Mouse (Mus musculus) intestine, postnatal 0 days (tissue): ENCODE data around the gene Arhgdib. TPM values are rescaled to one million over a fixed set of nuclear protein-coding genes. Genes with fewer than 3 reads are reported as not detected.

Experiments
- ATAC-seq: fragments of 200-750 bp; cut with Nextera tagmentation; 2 replicates; pipeline ENCODE4 v1.8.0; 2017; ENCODE audit warnings: mild to moderate bottlenecking, moderate TSS enrichment, moderate library complexity
- H3K27ac ChIP-seq: fragments of 300-500 bp; sonication (generic); 2 replicates; pipeline ENCODE4 v1.5.1; 2014; ENCODE audit warnings: mild to moderate bottlenecking, low read depth, low read length, moderate library complexity
- H3K27me3 ChIP-seq: fragments of 300-500 bp; sonication (generic); replicated peaks from 2 replicates; pipeline ENCODE4 v1.6.1; 2014; ENCODE audit warnings: low read length, mixed read lengths; ENCODE audit not compliant: control insufficient read depth, insufficient read depth
- H3K36me3 ChIP-seq: fragments of 300-500 bp; sonication (generic); 2 replicates; pipeline ENCODE4 v1.6.1; 2014; ENCODE audit warnings: mild to moderate bottlenecking, moderate library complexity; ENCODE audit not compliant: control insufficient read depth, insufficient read depth
- H3K4me1 ChIP-seq: fragments of 300-500 bp; sonication (generic); replicated peaks from 2 replicates; pipeline ENCODE4 v1.6.1; 2014; ENCODE audit warnings: antibody characterized with exemption, low read length, mixed read lengths; ENCODE audit not compliant: control insufficient read depth, insufficient read depth
- H3K4me2 ChIP-seq: fragments of 300-500 bp; sonication (generic); replicated peaks from 2 replicates; pipeline ENCODE4 v1.6.1; 2014; ENCODE audit warnings: low read depth, mild to moderate bottlenecking, moderate library complexity
- H3K4me3 ChIP-seq: fragments of 300-500 bp; sonication (generic); 2 replicates; pipeline ENCODE4 v1.5.1; 2014; ENCODE audit warnings: low read depth, low read length
- H3K9ac ChIP-seq: fragments of 300-500 bp; sonication (generic); 2 replicates; pipeline ENCODE4 v1.6.1; 2014; ENCODE audit warnings: mild to moderate bottlenecking, low read depth, low read length
- H3K9me3 ChIP-seq: fragments of 300-500 bp; sonication (generic); 2 replicates; pipeline ENCODE4 v1.6.1; 2016; ENCODE audit warnings: mixed run types; ENCODE audit not compliant: control insufficient read depth
- CTCF ChIP-seq: sonication (generic); IDR thresholded peaks from 2 replicates; pipeline ENCODE4 v1.5.1; 2016; ENCODE audit warnings: low read depth, mild to moderate bottlenecking, control low read depth, antibody characterized with exemption, moderate library complexity
- WGBS: fragments of 180-500 bp; shearing (Covaris S2); extraction: QIAGEN DNeasy Blood & Tissue Kit; methylation state at CpG from one replicate; pipeline ENCODE4 v1.1.7; 2014; 5-methylcytosine and 5-hydroxymethylcytosine counted together
- polyA plus RNA-seq: library from polyadenylated mRNA; unstranded; fragments of >200 nt; fragmentation: Nextera tagmentation; extraction: Ambion mirVana; gene quantifications from 2 replicates; pipeline ENCODE4 v1.2.1, GENCODE M21; 2015

The Arhgdib gene
- polyA plus RNA-seq, 1 experiment from 2014 or later = 22.2 TPM

DNA sequence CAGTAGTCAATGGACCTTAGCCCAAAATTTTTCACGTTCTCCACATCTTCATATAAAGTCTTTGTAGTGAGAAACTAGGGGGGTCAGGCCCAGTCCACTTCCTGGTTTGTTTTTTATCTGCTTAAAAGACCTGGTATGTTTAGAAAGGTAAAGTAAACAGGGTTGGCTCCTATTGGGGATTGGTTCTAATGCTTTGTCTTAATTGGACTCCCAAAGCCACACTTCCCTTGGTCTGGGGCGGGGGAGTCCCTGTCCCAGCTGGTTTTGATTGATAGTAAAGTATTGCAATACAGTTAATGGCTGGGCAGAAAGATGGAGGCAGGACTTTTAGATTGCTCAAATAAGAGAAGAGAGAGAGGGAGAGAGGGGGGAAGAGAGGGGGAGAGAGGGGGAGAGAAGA lies 40.7 kb downstream of the Arhgdib start:
- ATAC-seq = no peak
- 71% methylated on average over 2 of the region's 2 CpGs for WGBS
- Histone ChIP-seq H3K9me3 (no peaks in the 10 kb centered on the region), H3K27me3 (no peaks in the 10 kb centered on the region), H3K4me2 (no peak overlapping the region), H3K4me1 (no peaks in the 10 kb centered on the region), H3K27ac (no peak overlapping the region), H3K36me3 (no peaks in the 10 kb centered on the region), H3K9ac (no peak overlapping the region), H3K4me3 (no peak overlapping the region)
- no peak for TF ChIP-seq CTCF

DNA sequence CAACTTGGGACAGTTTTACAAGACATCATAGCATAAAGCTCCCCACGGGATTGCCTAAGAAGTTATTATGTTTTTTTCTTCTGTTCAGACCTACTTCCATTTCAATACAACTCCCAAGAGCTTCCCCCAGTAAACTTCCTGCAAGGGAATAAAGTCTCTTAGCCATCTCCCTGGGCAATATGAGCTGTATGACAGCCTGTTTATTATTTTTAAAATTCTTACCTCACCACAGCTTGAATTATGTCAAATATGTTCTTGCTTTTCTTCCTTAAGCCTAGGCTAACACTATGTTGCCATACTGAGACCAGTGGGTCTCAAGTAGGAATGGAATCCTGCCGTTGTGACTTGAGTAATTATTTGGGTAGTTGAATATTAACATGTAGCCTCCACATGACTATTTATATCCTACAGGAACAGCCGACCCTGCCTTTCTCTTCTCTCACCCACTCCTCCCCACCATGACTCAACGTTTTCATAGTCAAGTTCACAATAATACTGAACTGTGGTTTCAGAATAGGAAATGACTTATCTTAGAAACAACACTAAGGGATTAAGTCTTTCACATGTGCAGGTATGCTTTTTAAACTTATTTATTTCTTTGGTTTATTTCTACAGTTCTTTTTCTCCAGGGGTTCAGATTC lies 41.2 kb downstream of the Arhgdib start:
- H3K4me2 ChIP-seq = no peak overlapping the region
- no peaks in the 10 kb centered on the region for H3K36me3 ChIP-seq
- TF ChIP-seq CTCF = no peak
- no peak overlapping the region for H3K4me3 ChIP-seq
- no peak overlapping the region for H3K27ac ChIP-seq
- ATAC-seq = no peak
- H3K9ac ChIP-seq = no peak overlapping the region
- no peaks in the 10 kb centered on the region for H3K27me3 ChIP-seq
- no peaks in the 10 kb centered on the region for H3K4me1 ChIP-seq
- no peaks in the 10 kb centered on the region for H3K9me3 ChIP-seq
- WGBS = 24% methylated on average over 4 of the region's 4 CpGs

DNA sequence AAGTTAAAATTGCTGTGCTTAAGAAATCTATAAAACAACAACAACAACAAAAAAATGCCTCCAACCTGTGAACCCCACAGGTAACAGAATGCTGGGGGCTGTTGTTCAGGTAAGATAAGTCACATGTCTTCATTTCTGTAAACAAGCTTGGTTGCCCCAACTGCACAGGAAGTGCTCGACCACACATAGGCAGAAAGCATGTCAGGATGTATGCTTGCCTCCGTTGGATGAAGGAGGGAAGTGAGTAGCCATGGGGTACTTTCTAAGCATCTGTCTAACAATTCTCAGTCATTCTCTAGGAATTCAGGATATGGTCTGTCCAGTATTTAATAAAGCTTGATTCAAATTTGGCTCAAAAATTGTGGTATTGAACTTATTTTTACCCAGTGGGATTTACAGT lies 42.7 kb downstream of the Arhgdib start:
- 76% methylated on average over 2 of the region's 2 CpGs for WGBS
- H3K27ac ChIP-seq = no peak overlapping the region

DNA sequence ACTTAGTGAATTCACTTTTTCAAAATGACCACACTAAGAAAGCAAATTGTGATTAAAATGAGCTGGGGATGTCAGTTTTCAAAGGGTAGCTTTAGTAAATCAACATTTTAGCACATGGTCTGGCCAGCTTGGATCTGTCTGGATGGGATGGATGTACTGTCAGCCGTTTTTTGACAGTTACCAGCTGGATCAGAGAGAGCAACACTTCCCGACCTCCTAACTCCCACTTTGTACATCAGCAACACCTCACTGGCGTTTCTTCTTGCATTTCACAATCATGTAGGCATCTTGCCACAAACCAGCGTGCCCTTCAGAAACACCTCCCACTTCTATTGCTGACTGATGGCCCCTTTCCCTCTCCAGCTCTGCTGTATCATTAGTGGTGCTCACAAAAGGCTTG lies 43.5 kb downstream of the Arhgdib start:
- WGBS = 44% methylated on average over 4 of the region's 4 CpGs
- Histone ChIP-seq H3K4me1 (no peaks in the 10 kb centered on the region), H3K9me3 (no peaks in the 10 kb centered on the region), H3K4me2 (no peak overlapping the region), H3K9ac (no peak overlapping the region), H3K4me3 (no peak overlapping the region), H3K27me3 (no peaks in the 10 kb centered on the region), H3K27ac (no peak overlapping the region), H3K36me3 (no peaks in the 10 kb centered on the region)
- no peak for ATAC-seq
- TF ChIP-seq CTCF = no peak

More for the DNA sequence above, 42.7 kb downstream of the Arhgdib start:
- Histone ChIP-seq H3K36me3 (no peaks in the 10 kb centered on the region), H3K4me3 (no peak overlapping the region), H3K9ac (no peak overlapping the region), H3K4me2 (no peak overlapping the region), H3K27me3 (no peaks in the 10 kb centered on the region), H3K9me3 (no peaks in the 10 kb centered on the region), H3K4me1 (no peaks in the 10 kb centered on the region)
- no peak for TF ChIP-seq CTCF
- ATAC-seq = no peak

DNA sequence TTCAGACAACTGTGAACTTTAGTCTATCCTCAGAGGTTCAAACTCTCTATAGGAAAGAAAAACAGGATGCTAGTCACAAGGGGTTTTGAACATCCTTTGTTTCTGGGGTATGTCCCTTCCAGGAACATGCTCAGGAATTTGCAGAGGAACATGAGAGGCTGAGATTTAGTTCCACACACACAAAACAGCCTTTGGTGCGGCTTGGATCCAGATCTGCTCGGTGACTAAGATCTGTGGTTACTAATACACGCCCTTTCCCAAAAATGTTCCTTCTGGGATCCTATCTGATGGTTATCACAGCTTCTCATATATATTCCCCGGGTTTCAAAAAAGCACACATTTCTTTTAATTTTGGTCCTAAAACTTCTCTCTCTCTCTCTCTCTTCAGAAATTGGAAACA lies 43.9 kb downstream of the Arhgdib start:
- no peak for TF ChIP-seq CTCF
- WGBS = 70% methylated on average over 4 of the region's 4 CpGs
- Histone ChIP-seq H3K4me3 (no peak overlapping the region), H3K9ac (no peak overlapping the region), H3K4me2 (no peak overlapping the region), H3K27ac (no peak overlapping the region), H3K9me3 (no peaks in the 10 kb centered on the region), H3K36me3 (no peaks in the 10 kb centered on the region), H3K27me3 (no peaks in the 10 kb centered on the region), H3K4me1 (no peaks in the 10 kb centered on the region)
- no peak for ATAC-seq

DNA sequence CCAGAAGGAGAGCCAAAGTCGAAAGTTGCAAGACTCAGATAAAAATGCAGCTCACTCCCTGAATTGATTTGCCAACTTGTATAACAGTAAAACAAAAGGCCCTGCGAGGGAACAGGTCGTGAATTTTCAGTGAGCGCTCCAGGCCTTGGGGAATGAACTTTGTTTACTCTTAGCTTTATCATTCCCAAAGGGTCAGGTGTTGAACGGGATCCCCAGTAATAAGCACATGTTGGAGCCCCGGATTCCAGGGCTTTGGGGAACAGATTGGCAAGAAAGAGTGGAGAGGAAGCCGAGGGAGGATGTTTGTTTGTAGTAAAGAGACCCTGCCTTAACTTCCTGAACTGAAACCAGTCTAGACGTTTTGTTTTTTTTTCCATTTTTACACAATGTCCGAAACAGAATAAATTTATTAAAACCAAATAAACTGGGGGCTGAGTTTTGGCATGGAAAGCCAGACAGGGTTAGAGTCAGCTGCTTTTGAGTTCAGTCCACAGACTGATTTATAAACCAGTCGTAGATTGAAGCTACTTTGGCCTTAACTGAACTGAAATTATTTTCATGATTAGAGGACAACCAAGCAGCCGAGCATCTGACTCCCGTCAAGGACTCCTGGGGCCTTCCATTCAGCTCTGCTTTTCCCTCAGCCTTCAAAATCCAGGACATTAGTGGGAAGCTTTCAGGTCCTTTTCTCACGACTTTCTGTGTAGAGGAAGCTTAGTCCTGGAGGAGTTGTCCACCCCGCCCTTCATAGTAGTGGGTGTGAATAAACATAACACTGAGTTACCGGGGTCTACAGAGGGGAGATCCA lies 47.0 kb downstream of the Arhgdib start:
- 31% methylated on average over 15 of the region's 15 CpGs for WGBS

More for the DNA sequence above, 47.0 kb downstream of the Arhgdib start:
- TF ChIP-seq CTCF = no peak
- Histone ChIP-seq H3K4me3 (no peak overlapping the region), H3K36me3 (no peaks in the 10 kb centered on the region), H3K27me3 (no peaks in the 10 kb centered on the region), H3K27ac (no peak overlapping the region), H3K9ac (no peak overlapping the region), H3K4me2 (no peak overlapping the region), H3K9me3 (no peaks in the 10 kb centered on the region), H3K4me1 (no peaks in the 10 kb centered on the region)
- no peak for ATAC-seq
